Mouse (Mus musculus) granulocyte monocyte progenitor cell, adult 5-6 weeks (primary cell): ENCODE results near the gene Dnajb12. TPM values are rescaled to one million over a fixed set of nuclear protein-coding genes. Genes with fewer than 3 reads are reported as not detected.

Experiments used
- ATAC-seq: replicated peaks from 2 replicates; pipeline ENCODE4 v1.8.0; 2016; ENCODE audit warnings: mild to moderate bottlenecking, moderate TSS enrichment, inconsistent platforms; ENCODE audit not compliant: poor library complexity, severe bottlenecking
- total RNA-seq, 2 experiments: library from RNA; stranded (forward) in 1 of 2; stranded (reverse) in 1 of 2; fragments of 200-712, 200-1000 nt in 1 of 2; fragments of >200 nt in 1 of 2; fragmentation: Nextera tagmentation in 1 of 2; gene quantifications; 2 replicates each; pipeline ENCODE4 v1.2.3; 2014 to 2017

Gene Dnajb12
- total RNA-seq (2014; fragmentation: Nextera tagmentation), result 18.8 and 26.9 TPM in 2 replicates
- 14.3 and 25.0 TPM in 2 replicates for total RNA-seq (2017)

DNA sequence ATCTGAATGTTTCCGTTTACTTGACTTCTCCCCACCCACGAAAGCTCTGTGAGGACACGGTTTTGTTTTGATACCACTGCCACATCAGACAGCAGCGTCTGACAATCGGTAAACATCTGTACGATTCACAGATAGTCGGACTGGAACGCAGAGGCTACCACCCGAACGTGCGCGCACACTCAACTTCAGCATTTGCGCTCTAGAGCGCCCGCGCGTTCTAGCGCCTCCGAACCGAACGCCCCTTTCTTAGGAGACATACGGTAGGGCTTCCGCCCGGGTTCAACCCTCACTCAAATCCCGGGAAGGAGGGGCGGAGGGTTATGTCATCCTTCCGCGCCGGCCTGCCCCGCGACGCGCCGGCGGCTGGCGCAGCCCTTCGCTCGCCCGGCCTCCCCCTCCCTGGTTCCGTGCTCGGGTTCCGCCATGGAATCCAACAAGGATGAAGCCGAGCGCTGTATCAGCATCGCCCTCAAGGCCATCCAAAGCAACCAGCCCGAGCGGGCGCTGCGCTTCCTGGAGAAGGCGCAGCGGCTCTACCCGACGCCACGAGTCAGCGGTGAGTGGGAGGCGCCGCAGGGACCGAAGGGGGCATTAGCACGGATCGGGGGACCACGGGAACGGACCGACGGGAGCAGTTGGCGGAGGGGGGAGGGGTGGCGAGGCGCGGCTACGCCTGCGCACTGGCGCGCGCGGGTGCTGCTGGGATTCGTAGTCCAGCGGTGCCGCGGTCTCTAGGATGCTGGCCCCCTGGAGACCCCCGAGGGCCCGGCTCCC, at the start of gene Dnajb12:
TSS of gene Dnajb12 (plus strand) at position 302 of the 774 bp plus-strand sequence.
- peak; percentile 79 for ATAC-seq

DNA sequence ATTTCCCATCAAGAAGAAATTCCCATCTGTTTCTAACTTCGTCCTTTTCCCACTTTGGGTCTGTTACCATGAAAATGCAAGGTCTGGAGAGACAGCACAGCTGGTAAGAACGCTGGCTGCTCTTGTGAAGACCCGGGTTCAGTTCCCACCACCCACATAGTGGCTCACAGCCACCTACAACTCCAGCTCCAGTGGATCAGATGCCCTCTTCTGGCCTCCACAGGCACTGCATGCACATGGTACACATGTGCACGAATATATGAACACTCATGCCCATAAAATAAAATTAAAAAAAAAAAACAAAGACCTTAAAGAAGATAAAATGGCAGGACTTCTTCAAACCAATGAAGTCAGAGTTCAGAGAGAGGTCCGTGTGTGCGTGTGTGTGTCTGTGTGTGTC, 49.5 kb upstream of the Dnajb12 start:
- no peak for ATAC-seq

DNA sequence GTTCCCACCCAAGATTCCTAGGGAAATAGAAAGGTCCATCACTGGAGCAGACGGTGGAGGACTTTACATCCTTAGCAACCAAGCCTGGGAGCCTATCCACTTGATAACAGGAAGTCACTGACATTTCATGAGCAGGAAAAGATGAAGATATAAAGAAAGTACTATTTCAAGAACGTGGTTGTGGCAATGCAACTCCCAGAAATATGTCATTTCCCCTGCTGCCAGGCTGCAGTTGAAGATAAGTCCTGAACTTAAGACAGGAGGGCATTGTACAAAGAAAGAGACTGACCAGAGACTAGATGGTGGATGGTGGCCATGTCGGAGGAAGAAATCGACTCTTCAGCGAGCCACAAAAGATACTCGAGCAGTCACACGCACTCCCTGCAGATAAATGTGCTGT, 47.4 kb upstream of the Dnajb12 start:
- peak; percentile 30; the same call in 1 of the 2 replicates for ATAC-seq

DNA sequence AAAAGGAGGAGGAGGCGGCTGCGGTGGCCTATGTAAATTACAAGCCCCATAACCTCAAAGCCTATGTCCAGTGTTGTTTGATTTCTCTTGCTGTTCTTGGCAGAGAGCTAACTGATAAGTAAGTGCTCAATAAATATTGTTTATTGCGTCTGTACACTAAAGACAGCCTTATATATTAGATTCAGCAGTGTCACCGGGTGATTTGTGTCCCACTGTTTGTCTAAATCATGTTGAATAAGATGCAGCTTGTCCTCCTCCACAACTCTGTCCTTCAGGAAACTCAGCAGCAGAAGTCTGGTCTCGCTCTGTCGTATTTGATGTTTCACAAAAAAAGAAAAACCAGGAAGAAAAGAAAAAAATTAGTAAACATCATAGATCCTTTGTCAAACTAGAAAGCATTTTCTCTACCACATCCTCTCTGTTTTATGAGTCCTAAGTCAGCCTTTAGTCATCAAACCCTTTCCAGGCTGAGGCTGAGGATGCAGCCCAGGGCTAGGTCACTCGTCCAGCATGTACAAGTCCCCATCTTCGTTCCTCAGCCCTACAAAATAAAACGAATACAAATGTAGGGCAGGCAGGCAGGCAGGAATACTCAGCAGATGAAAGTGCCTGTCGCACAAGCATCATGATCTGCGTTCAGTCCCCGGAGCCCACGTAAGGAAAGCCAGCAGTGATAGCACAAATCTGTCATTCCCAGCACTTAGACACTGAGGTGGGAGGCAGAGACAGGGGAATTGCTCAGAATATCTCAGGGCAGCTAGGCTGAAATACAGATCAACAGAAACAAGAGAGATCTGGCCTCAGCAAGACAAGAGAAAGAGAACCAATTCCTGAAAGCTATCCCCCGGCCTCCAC, 43.8 kb upstream of the Dnajb12 start:
- ATAC-seq, result no peak

DNA sequence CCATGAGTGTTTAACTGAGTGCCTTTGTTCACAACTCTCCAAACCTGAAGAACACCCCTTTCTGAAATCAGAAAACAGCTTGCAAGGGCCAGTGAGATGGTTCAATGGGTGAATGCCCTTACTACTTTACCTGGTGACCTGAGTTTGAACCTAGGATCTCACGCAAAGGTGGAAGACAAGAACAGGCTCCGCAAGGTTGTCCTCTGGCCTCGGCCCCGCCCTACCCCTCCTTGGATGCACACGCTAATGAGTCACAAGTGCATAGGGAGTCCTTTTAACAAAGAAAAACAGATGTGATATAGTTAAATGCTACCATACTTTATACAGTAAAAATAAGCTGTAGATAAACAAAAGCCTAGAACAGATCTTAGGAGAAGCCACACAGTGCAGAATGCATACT, 41.9 kb upstream of the Dnajb12 start:
- no peak for ATAC-seq

DNA sequence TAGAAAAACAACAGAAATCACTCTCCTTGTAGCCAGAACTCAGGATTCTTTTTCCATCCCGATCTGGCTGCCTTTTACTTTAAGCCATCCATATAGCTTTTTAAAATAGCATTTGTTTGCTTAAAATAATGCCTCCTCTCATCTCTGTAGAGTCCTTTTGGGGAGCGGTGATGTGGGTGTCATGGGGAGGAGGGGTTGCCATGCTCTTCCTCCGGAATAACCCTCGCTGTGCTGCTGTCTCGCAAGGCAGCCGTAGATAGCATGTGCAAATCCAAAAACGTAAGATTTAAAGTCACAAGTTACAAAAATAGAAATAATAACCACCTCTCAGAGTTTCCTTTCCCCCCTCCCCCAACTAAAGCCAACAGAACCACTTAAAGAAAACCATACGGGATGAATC, 37.9 kb upstream of the Dnajb12 start:
- ATAC-seq, result no peak

DNA sequence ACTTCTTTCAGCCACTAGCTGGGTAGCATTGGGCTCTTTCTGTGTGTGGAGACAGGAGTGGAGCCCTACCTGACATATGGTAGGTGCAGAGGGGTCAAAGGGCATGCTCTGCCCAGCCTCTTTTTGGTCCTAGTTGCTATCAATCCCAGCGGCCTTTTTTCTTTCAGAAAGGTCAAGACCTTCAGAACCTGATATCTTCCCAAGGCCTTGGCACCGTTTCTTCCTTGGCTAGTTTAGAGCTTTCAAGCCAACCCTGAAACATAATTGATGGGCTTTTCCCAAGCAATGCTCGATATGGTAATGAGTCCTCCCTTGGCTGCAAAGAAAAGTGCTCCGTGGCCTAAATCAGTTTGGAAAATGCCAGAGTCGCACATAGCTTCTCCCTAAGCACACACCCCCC, 36.2 kb upstream of the Dnajb12 start:
- no peak for ATAC-seq

DNA sequence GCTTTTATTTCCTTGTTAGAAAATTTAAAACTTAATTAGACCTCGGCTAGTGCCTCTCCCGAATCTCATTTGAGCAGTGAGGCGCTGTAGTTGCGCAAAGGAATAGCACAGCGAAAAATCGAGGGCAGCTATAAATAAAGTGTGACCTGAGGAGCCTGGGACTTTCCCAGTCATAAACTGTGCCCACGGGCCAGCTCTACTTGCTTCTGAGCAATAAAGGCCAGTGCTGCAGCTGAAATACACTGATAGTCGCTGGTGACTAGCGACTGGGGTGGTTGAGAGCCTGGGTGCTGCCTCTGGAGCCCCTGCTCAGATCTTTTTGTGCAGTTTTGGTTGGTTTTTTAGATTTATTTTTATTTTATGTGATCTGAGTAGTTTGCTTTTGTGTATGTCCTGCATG, 34.7 kb upstream of the Dnajb12 start:
- ATAC-seq, result no peak

DNA sequence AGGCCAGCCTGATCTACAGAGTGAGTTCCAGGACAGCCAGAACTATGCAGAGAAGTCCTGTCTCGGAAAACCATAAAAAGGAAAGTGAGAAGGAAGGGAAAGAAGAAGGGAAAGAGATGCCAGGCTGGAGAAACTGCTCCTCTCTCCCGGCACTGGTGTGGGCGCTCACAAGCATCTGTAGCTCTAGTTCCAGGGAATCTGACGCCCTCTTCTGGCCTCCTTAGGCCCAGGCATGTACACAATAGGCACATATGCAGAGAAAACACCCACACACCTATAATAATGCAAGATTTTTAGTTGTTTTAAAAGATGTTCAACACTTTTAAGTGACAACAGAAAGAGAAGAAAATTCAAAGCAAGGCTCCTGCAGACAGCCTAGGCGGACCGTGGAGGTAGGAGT, 32.9 kb upstream of the Dnajb12 start:
- no peak for ATAC-seq

DNA sequence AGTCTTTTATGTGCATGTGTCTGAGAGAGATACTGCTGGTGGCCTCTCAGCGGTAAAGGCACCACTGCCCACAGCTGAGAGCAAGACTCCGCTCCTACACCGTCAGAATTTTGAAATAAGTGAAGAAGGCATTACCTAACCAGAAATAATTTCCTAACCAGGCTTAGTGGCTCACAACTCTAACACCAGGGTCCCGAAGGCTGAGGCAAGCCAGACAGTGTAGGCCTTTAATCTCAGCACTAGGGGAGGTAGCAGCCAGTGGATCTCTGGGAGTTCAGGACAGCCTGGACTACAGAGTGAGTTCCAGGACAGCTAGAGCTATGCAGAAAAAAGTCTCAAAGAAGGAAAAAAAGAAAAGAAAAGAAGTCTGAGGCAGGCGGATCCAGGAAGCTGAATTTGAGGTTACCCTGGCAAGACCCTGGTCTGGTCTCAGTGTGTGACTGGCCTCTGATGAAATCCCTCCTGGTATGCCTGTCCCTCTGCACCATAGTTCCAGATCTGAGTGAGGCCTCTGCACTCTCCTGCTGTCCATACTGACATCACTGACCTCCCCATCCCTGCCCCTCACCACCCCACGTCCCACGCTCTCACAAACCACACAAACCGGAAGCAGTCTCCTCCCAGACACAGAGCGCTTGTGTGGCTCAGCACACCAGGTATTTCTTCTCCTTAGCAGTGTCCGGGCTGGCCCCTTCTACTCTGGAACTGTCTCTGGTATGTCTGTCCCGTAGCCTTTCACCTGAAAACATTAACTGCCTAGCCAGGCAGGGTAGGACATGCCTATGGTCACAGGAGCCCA, 31.1 kb upstream of the Dnajb12 start:
- peak; percentile 52 for ATAC-seq

DNA sequence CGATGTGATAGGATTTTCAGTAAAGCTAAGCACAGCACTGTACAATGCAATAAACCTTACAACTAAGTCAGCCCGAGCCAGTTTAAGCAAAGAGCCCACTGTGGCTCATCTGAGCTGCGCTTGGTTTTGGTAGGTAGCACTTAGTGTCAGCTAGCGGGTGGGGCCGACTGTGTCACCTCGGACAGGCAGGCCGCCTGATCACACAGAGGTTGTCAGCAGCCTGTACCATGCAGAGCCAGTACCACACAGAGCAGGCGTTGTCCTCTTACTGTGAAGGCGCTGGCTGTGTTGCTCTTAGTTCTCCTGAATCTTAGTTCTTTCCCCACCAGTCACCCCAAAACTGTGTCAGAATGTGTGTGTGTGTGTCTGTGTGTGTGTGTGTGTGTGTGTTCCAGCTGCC, 30.4 kb upstream of the Dnajb12 start:
- ATAC-seq, result no peak

DNA sequence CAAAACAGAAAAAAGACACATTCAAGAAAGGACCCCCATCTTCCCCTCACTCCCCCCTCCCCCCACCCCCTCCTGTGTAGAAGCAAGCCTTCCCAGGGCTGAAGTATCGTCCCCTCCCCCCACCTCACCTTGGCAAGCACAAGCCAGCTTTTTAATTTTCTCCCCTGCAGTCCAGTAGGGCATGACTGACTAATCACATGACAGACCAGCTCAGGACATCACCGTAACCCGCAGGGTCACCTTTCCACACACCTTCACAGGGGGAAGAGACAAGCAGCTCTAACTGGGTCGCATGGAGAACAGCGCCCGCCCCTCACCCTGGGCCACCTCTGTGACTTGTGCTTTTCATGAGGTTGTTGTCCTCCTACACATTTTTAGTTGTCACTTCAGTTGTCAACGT, 30.0 kb upstream of the Dnajb12 start:
- no peak for ATAC-seq

DNA sequence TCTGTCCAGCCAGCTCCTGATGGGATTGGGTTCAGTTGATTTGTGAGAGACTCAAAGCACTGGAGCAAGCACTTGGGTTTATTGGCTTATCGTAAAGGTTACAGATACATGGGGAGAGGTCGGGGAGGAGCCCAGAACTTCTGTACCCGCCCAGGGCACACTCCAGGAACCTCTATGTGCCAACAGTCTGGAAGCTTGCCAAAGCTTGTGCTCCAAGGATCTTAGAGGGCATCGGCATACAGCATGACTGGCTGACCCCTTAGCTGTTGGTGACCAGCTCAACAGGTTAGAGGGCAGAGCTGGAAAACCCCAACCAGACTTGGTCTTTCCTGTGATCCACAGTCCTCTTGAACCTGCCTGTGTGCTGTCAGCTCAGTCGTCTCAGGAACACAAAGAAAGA, 22.2 kb upstream of the Dnajb12 start:
- ATAC-seq, result no peak

DNA sequence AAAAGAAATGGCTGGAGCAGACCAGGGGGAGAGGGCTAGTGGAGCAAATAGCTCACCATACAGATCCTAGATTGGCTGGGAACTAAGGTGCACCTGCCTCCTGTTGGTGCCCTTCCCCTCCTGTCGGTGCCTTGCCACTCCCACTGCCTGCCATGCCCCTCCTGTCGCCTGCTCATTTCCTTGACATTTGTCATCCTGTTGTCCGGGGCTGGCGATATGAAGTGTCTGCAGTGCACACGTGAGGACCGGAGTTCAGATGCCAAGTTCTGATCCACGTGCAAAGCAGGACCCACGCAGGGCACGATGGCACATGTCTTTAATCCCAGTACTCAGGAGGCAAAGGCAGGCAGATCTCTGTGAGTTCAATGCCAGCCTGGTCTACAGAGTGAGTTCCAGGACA, 18.7 kb upstream of the Dnajb12 start:
- ATAC-seq, result no peak

DNA sequence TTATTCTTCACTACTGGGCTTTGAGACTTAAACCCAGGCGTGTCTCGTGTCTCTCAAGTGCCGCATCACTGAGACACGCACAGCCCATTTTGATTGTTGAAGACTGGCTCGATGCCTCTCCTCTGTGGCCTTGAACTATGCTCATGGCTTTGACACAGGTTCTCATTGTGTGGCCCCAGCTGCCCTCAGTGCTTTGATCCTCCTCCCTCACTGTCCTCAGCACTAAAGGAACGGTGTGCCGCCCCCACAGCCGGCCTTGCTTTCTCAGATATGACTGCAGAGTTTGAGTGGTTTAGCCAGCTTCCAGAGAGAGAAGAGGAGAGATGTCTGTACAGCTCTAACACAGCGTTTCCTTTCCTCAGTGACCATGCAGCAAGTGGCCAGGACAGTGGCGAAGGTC, 18.2 kb upstream of the Dnajb12 start:
- ATAC-seq, result no peak

DNA sequence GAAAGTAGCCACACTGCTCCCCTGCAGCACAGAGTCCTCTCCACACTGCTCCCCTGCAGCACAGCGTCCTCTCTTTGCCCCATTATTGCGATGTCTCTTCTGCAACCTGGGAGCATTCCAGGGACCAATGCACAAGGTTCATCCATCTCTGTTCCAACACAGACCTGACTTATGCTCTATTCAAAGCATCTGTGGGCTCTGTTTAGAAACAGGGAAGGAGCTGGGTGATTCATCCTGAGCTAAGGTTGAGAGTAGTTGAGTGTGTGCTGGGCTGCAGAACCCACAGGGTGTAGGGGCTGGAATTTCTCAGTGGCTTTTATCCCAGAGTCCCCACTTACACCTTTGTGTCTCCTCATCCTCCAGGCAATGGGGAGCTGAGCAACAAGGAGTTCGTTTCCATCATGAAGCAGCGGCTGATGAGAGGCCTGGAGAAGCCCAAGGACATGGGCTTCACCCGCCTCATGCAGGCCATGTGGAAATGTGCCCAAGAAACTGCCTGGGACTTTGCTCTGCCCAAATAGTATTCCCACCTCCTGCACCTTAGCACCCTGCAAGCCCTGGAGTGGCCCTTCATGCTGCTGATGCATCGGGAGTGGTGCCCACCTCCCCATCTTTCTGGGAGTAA, 16.4 kb upstream of the Dnajb12 start:
- no peak for ATAC-seq

DNA sequence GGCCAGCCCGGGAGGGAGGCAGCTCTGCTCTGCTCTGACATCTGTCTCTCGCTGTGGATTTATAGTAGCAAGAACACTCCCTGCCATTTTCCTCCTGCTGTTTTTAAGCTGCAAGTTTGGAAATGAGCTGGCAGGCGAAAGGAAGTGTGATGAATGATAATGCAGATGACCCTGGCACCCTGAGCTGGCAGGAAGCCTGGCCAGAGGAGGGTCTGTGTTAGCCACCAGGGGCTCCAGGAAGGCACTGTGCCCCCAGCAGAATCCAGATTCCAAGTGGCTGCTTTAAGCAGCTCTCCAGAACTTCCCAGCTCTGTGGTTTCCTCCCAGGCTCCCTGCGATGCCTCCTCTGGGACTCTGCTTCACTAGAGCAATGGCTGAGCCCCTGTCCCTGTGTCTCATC, 15.7 kb upstream of the Dnajb12 start:
- no peak for ATAC-seq

DNA sequence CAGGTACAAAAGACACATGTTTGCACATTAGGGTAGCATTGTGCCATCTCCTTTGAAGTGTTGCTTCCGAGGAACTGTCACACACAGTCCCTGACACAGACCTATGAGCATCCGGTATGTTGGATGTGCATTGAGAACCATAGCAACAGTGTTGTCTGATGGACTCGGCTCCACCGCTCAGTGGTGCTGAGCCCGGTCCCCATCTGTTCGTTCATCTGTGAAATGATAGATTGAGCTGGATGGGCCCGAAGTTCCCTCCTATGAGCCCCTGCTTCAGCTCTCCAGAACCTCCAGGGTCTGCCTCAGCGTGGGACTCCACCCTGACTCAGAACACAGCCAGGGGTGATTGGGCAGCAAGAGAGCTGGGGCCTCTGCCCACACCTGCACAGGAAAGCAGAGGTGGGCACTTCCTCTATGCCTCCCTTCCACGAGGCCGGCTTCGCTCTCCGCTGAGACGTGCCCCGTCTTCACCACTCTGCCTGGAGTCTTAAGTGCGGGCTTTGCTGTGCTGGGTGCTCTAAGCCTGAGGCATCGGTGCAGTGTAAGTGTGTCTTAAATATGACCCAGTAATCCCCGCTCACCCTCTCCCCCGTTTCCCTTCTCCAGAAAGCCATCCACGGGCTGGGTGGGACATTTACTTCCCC, 15.0 kb upstream of the Dnajb12 start:
- ATAC-seq, result no peak

DNA sequence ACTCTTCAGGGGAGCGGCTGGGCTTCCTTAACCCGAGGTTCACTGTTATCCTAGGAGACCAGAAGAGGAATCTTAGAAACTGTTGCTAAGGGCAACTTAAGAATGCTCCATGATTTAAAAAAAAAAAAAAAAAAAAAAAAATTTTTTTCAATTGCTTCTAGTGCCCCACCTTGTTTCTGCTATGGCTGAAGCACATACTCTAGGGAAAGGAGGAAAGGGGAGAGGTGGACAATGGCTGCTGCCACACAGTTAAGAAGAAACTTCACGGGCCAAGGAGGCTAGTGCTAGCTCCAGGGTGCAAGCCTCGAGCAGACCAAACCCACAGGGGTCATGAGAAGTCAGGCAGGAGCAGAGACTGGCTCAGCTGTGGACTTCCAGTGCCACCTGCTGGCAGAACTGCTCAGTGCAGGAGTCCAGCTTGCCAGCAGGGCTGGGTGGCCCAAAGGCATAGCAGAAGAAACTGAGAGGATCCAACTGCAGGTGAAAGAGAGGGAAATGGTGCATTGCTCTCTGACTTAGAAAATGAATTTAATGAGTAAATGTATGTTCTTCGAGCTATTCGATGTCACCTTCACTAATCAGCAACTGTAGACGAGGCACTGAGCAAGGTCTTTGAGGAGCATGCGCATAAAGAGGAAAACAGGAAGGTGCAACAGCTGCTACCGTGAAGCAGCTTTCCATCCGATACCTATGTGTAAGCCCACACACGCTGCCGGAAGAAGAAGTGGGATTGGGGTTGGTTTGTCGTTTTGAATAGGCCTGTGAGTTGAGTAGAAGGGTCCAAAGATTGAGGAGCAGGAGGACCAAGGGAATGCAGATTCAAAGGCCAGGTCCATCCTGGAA, 14.3 kb upstream of the Dnajb12 start:
- ATAC-seq, result peak; percentile 93
